Mouse (Mus musculus) ES-E14 (cell line): ENCODE measurements around the gene Fam118b. TPM values are rescaled to one million over a fixed set of nuclear protein-coding genes. Genes with fewer than 3 reads are reported as not detected.

Experiments
- DNase-seq: peaks from one replicate; pipeline ENCODE4 v3.0.0-alpha.2; 2013; ENCODE audit warnings: low read depth, low spot score
- H3K27ac ChIP-seq: 2 replicates; pipeline ENCODE4 v1.5.1; 2012; ENCODE audit warnings: low read depth, mild to moderate bottlenecking, low read length, moderate library complexity, mixed read lengths; ENCODE audit not compliant: poor library complexity, insufficient read depth, severe bottlenecking
- H3K36me3 ChIP-seq: 2 replicates; pipeline ENCODE4 v1.6.1; 2012; ENCODE audit warnings: mild to moderate bottlenecking, low read length, moderate library complexity, mixed read lengths; ENCODE audit not compliant: control insufficient read depth, poor library complexity, insufficient read depth, severe bottlenecking
- H3K4me1 ChIP-seq, 2 experiments: fragments of 150-350 bp in 1 of 2; sonication (generic) in 1 of 2; 2 replicates each; pipeline ENCODE4 v1.6.1; 2012; ENCODE audit warnings: low read length in 2 of 2, mild to moderate bottlenecking in 1 of 2, mixed read lengths in 1 of 2; ENCODE audit not compliant: control insufficient read depth in 2 of 2, insufficient read depth in 2 of 2, poor library complexity in 1 of 2
- H3K4me3 ChIP-seq, 2 experiments: fragments of 150-350 bp in 1 of 2; sonication (generic) in 1 of 2; 2 replicates each; pipeline ENCODE4 v1.5.1; 2012; ENCODE audit warnings: low read length in 2 of 2, low read depth in 1 of 2, mild to moderate bottlenecking in 1 of 2, mixed read lengths in 1 of 2; ENCODE audit not compliant: insufficient read depth in 1 of 2, poor library complexity in 1 of 2, severe bottlenecking in 1 of 2
- H3K9ac ChIP-seq: 2 replicates; pipeline ENCODE4 v1.6.1; 2012; ENCODE audit warnings: low read depth, mild to moderate bottlenecking, low read length, mixed read lengths; ENCODE audit not compliant: poor library complexity, insufficient read depth, severe bottlenecking
- H3K9me3 ChIP-seq: fragments of 150-350 bp; sonication (generic); 2 replicates; pipeline ENCODE4 v1.6.1; 2012; ENCODE audit warnings: low read depth, mild to moderate bottlenecking, low read length; ENCODE audit not compliant: control insufficient read depth, insufficient read depth
- CHD2 ChIP-seq: IDR thresholded peaks from 2 replicates; pipeline ENCODE4 v1.6.1; 2014; ENCODE audit warnings: mild to moderate bottlenecking, low read depth, low read length, inconsistent platforms
- HCFC1 ChIP-seq: IDR thresholded peaks from 2 replicates; pipeline ENCODE4 v1.6.1; 2012; ENCODE audit warnings: low read length, inconsistent platforms, borderline replicate concordance; ENCODE audit not compliant: insufficient read depth
- MAFK ChIP-seq: IDR thresholded peaks from 2 replicates; pipeline ENCODE4 v1.6.1; 2014; ENCODE audit warnings: mild to moderate bottlenecking, low read depth, low read length, inconsistent platforms; ENCODE audit not compliant: insufficient read depth
- ZC3H11A ChIP-seq: IDR thresholded peaks from 2 replicates; pipeline ENCODE4 v1.6.1; 2012; ENCODE audit warnings: low read depth, mild to moderate bottlenecking, inconsistent platforms, low read length, borderline replicate concordance
- ZNF384 ChIP-seq: IDR thresholded peaks from 2 replicates; pipeline ENCODE4 v1.6.1; 2012; ENCODE audit warnings: low read depth, low read length, inconsistent platforms
- in situ Hi-C, 2 experiments: fragments of 600-800 bp; cut with MboI; formaldehyde crosslinking; loops; one replicate each; pipeline ENCODE4 v1.15.1; 2025; ENCODE audit warnings: low sequenced_read_pairs in 2 of 2, inconsistent platforms in 1 of 2; ENCODE audit not compliant: unreplicated experiment in 2 of 2
- total RNA-seq: library from RNA; depleted of rRNA; stranded (reverse); fragments of 300-350 nt; gene quantifications from 2 replicates; pipeline ENCODE4 v1.2.3, GENCODE M21; 2012

The Fam118b gene
- total RNA-seq, 1 experiment, result 26.9 TPM

- no peak for TF ChIP-seq ZNF384
- no peak for TF ChIP-seq HCFC1
- TF ChIP-seq MAFK, result no peak
- TF ChIP-seq ZC3H11A, result no peak
- no peak for TF ChIP-seq CHD2
- DNase-seq, result no peak
- in situ Hi-C loops, result no loop called here
- Histone ChIP-seq H3K27ac (no peak overlapping the region), H3K36me3 (no peaks in the 10 kb centered on the region), H3K4me1 (no peaks in the 10 kb centered on the region), H3K9ac (no peak overlapping the region), H3K4me3 (no peak overlapping the region), H3K9me3 (no peaks in the 10 kb centered on the region)
Observed at GRCm38 (mm10) chr9:35293465-35293864, 25.9 kb upstream of the Fam118b start.

DNA sequence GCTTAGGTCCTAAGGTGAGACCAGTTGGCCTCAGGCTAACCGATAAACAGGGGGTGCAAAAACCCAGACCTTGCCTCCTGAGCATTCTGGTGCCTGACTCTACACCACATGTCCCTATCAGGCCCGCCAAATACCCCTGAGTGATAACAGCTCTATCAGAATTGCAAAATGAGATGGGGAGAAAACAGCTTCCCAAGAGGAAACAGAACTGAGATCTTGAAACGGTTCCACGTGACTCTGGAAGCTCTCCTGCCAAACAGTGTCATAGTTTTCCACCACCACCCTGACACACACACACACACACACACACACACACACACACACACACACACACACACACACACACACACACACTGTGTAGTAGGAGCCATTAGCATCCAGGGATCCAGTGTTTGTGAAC is 23.3 kb upstream of the Fam118b start:
- H3K4me1 ChIP-seq, result no peaks in the 10 kb centered on the region
- H3K36me3 ChIP-seq, result no peaks in the 10 kb centered on the region
- no peaks in the 10 kb centered on the region for H3K9me3 ChIP-seq
- TF ChIP-seq MAFK, result no peak
- no peak for TF ChIP-seq HCFC1
- no peak for TF ChIP-seq CHD2
- no peak for TF ChIP-seq ZNF384
- no peak for TF ChIP-seq ZC3H11A
- in situ Hi-C loops, result no loop called here
- no peak overlapping the region for H3K9ac ChIP-seq
- DNase-seq, result no peak
- no peak overlapping the region for H3K27ac ChIP-seq
- H3K4me3 ChIP-seq, result no peak overlapping the region

GRCm38 (mm10) chr9:35290417-35290816 is 22.8 kb upstream of the Fam118b start:
- DNase-seq, result no peak
- Histone ChIP-seq H3K4me1 (no peaks in the 10 kb centered on the region), H3K4me3 (no peak overlapping the region), H3K36me3 (no peaks in the 10 kb centered on the region), H3K27ac (no peak overlapping the region), H3K9me3 (no peaks in the 10 kb centered on the region), H3K9ac (no peak overlapping the region)
- TF ChIP-seq CHD2 (no peak), ZNF384 (no peak), MAFK (no peak), ZC3H11A (no peak), HCFC1 (no peak)
- in situ Hi-C loops, result no loop called here

GRCm38 (mm10) chr9:35289992-35290391 is 22.4 kb upstream of the Fam118b start:
- in situ Hi-C loops, result loop anchor here in 1 of 2 experiments (10.0 kb wide), 1 partner anchor 245 kb away; no protein-coding TSS in a partner anchor
- no peak overlapping the region for H3K27ac ChIP-seq
- H3K4me1 ChIP-seq, result no peaks in the 10 kb centered on the region
- H3K9ac ChIP-seq, result no peak overlapping the region
- no peaks in the 10 kb centered on the region for H3K9me3 ChIP-seq
- no peak overlapping the region for H3K4me3 ChIP-seq
- H3K36me3 ChIP-seq, result no peaks in the 10 kb centered on the region
- DNase-seq, result no peak
- TF ChIP-seq ZC3H11A (no peak), HCFC1 (no peak), CHD2 (no peak), ZNF384 (no peak)

- in situ Hi-C loops, result loop anchor here in 1 of 2 experiments (10.0 kb wide), 1 partner anchor 248 kb away; no protein-coding TSS in a partner anchor
- Histone ChIP-seq H3K4me3 (no peak overlapping the region), H3K9me3 (no peaks in the 10 kb centered on the region), H3K27ac (no peak overlapping the region), H3K9ac (no peak overlapping the region), H3K36me3 (no peaks in the 10 kb centered on the region), H3K4me1 (no peaks in the 10 kb centered on the region)
- DNase-seq, result no peak
- TF ChIP-seq CHD2 (no peak), ZNF384 (no peak), HCFC1 (no peak), ZC3H11A (no peak), MAFK (no peak)
Observed at GRCm38 (mm10) chr9:35286351-35286750, 18.7 kb upstream of the Fam118b start.
